Mouse (Mus musculus): ENCODE data around the gene Sun2.

Gene Sun2

GRCm38 (mm10) chr15:79725190-79725789 lies 17.0 kb downstream of the Sun2 start:
- DNase-seq (ENCODE audit: low read depth): no peak

GRCm38 (mm10) chr15:79723439-79723838 lies 18.9 kb downstream of the Sun2 start:
- DNase-seq (ENCODE audit: low read depth): no peak

GRCm38 (mm10) chr15:79720796-79721195 lies 21.5 kb downstream of the Sun2 start:
- DNase-seq (ENCODE audit: low read depth): no peak

GRCm38 (mm10) chr15:79720267-79720666 lies 22.1 kb downstream of the Sun2 start:
- DNase-seq (ENCODE audit: low read depth): no peak

- no peak for DNase-seq (ENCODE audit: low read depth)
Observed at GRCm38 (mm10) chr15:79716710-79717109, 25.6 kb downstream of the Sun2 start.

GRCm38 (mm10) chr15:79715646-79716045 lies 26.7 kb downstream of the Sun2 start:
- DNase-seq (ENCODE audit: low read depth): no peak

- DNase-seq (ENCODE audit: low read depth): no peak
Observed at GRCm38 (mm10) chr15:79708229-79708822, 34.0 kb downstream of the Sun2 start.

- DNase-seq (ENCODE audit: low read depth): no peak
Observed at GRCm38 (mm10) chr15:79706603-79707214, 35.6 kb downstream of the Sun2 start.

- no peak for DNase-seq (ENCODE audit: low read depth)
Observed at GRCm38 (mm10) chr15:79697558-79698187, 44.7 kb downstream of the Sun2 start.

GRCm38 (mm10) chr15:79697011-79697410 lies 45.3 kb downstream of the Sun2 start:
- DNase-seq (ENCODE audit: low read depth): no peak

GRCm38 (mm10) chr15:79696508-79696907 lies 45.8 kb downstream of the Sun2 start:
- DNase-seq (ENCODE audit: low read depth): no peak

GRCm38 (mm10) chr15:79695516-79695915 lies 46.8 kb downstream of the Sun2 start:
- no peak for DNase-seq (ENCODE audit: low read depth)

GRCm38 (mm10) chr15:79694512-79694911 lies 47.8 kb downstream of the Sun2 start:
- no peak for DNase-seq (ENCODE audit: low read depth)

GRCm38 (mm10) chr15:79693740-79694139 lies 48.6 kb downstream of the Sun2 start:
- no peak for DNase-seq (ENCODE audit: low read depth)

- no peak for DNase-seq (ENCODE audit: low read depth)
Observed at GRCm38 (mm10) chr15:79692334-79692733, 50.0 kb downstream of the Sun2 start.

- no peak for DNase-seq (ENCODE audit: low read depth)
Observed at GRCm38 (mm10) chr15:79691023-79691508, 51.3 kb downstream of the Sun2 start.

- DNase-seq (ENCODE audit: low read depth): peak; percentile 100
Observed at GRCm38 (mm10) chr15:79690426-79691022, 51.8 kb downstream of the Sun2 start, which contains the start of gene Gtpbp1. Gene Gtpbp1 (plus strand): TSS chr15:79690845.

- DNase-seq (ENCODE audit: low read depth): no peak
Observed at GRCm38 (mm10) chr15:79689662-79690425, 52.5 kb downstream of the Sun2 start.

GRCm38 (mm10) chr15:79688268-79688956 lies 53.9 kb downstream of the Sun2 start:
- DNase-seq (ENCODE audit: low read depth): no peak

GRCm38 (mm10) chr15:79687646-79688267 lies 54.6 kb downstream of the Sun2 start, which contains the start of gene Josd1:
Gene Josd1 (minus strand): TSS chr15:79687919.
- peak; percentile 90 for DNase-seq (ENCODE audit: low read depth)

Data from c-Kit-positive CD71-positive TER-119-negative erythroid progenitor cells, embryonic 14.5 days (primary cell).